Mouse (Mus musculus) erythroblast, embryonic 14.5 days (primary cell): Measurements from ENCODE around the gene Mad1l1. TPM values are rescaled to one million over a fixed set of nuclear protein-coding genes. Genes with fewer than 3 reads are reported as not detected.

Source experiments
- H3K27me3 ChIP-seq: 2 replicates; pipeline ENCODE4 v1.6.1; 2012; ENCODE audit warnings: inconsistent platforms; ENCODE audit not compliant: control insufficient read depth
- H3K36me3 ChIP-seq: 2 replicates; pipeline ENCODE4 v1.6.1; 2012; ENCODE audit warnings: mild to moderate bottlenecking, inconsistent platforms; ENCODE audit not compliant: control insufficient read depth
- H3K4me1 ChIP-seq: 2 replicates; pipeline ENCODE4 v1.6.1; 2012; ENCODE audit warnings: inconsistent platforms; ENCODE audit not compliant: control insufficient read depth
- H3K4me3 ChIP-seq: replicated peaks from 2 replicates; pipeline ENCODE3; 2012; ENCODE audit warnings: moderate library complexity, mild to moderate bottlenecking, inconsistent platforms
- H3K9me3 ChIP-seq: 2 replicates; pipeline ENCODE4 v1.6.1; 2012; ENCODE audit warnings: low read length, inconsistent platforms, mixed read lengths; ENCODE audit not compliant: control insufficient read depth
- GATA1 ChIP-seq: IDR thresholded peaks from 2 replicates; pipeline ENCODE4 v1.6.1; 2012; ENCODE audit warnings: low read length, inconsistent platforms, mixed read lengths
- TAL1 ChIP-seq: IDR thresholded peaks from 3 replicates; pipeline ENCODE4 v1.6.1; 2012; ENCODE audit warnings: low read length, inconsistent platforms, mixed read lengths
- polyA plus RNA-seq: library from polyadenylated mRNA; stranded (reverse); fragments of >175 nt; gene quantifications from 2 replicates; pipeline ENCODE4 v1.2.3, GENCODE M21; 2012

The Mad1l1 gene
- polyA plus RNA-seq, 1 experiment = 2.4 TPM

GRCm38 (mm10) chr5:140061296-140061879 is 260.0 kb downstream of the Mad1l1 start:
- H3K4me1 ChIP-seq = no peaks in the 10 kb centered on the region
- H3K36me3 ChIP-seq = peaks cover 37% of the 10 kb centered on the region
- no peaks in the 10 kb centered on the region for H3K9me3 ChIP-seq
- no peak for TF ChIP-seq GATA1
- TF ChIP-seq TAL1 = no peak
- no peaks in the 10 kb centered on the region for H3K27me3 ChIP-seq
- H3K4me3 ChIP-seq = no peak overlapping the region

DNA sequence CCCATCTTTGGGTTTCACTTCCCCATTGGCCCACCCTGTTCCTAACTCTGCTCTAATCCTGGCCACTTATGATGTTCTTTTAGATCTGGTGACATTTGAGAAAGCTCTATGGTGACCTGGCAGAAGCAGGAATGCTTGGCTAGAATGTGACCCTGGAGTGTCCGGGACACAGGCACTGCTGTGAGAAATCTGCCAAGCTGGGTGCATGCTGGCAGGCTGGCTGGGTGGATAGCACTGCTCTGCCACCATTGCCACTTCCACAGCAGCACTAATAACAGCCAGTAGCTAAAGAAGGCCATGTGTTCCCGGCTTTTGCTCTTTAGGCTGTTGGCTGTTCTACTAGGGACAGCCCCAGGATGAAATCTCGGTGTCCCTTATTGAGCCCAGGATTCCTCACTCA is 265.1 kb downstream of the Mad1l1 start:
- H3K4me1 ChIP-seq = no peaks in the 10 kb centered on the region; the same call in 1 of the 2 replicates

GRCm38 (mm10) chr5:140055431-140055830 is 265.9 kb downstream of the Mad1l1 start:
- H3K27me3 ChIP-seq = no peaks in the 10 kb centered on the region
- TF ChIP-seq GATA1 (no peak), TAL1 (no peak)
- peaks cover 2% of the 10 kb centered on the region; the same call in 1 of the 2 replicates for H3K36me3 ChIP-seq

More for the DNA sequence above, 265.1 kb downstream of the Mad1l1 start:
- TF ChIP-seq TAL1 (no peak), GATA1 (no peak)
- Histone ChIP-seq H3K4me3 (no peak overlapping the region), H3K9me3 (no peaks in the 10 kb centered on the region), H3K27me3 (no peaks in the 10 kb centered on the region), H3K36me3 (peaks cover 4% of the 10 kb centered on the region)

GRCm38 (mm10) chr5:140053626-140054025 is 267.7 kb downstream of the Mad1l1 start:
- Histone ChIP-seq H3K36me3 (peaks cover 2% of the 10 kb centered on the region), H3K4me1 (no peaks in the 10 kb centered on the region; the same call in 1 of the 2 replicates), H3K9me3 (no peaks in the 10 kb centered on the region), H3K4me3 (no peak overlapping the region), H3K27me3 (no peaks in the 10 kb centered on the region)
- TF ChIP-seq GATA1 (no peak), TAL1 (no peak)

More at GRCm38 (mm10) chr5:140055431-140055830, 265.9 kb downstream of the Mad1l1 start:
- Histone ChIP-seq H3K9me3 (no peaks in the 10 kb centered on the region), H3K4me3 (no peak overlapping the region), H3K4me1 (no peaks in the 10 kb centered on the region; the same call in 1 of the 2 replicates)

DNA sequence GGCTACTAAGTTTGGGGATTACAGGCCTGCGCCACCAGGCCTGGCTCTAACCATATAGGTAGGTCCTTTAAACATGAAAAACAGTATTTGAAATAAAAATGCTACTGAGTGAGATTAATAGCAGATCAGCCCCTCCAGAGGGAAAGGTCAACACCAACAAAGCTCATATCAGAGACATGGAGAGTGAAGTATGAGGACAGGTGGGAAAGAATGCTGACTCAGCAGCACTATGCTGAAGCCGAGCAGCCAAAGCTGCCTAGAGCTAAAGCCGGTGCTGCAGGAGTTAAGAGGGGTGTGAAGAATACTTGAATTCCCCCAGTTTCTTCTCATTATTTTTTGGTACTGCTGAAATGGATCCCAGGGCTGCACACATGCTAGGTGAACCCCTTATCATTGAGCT is 268.9 kb downstream of the Mad1l1 start:
- TF ChIP-seq GATA1 (no peak), TAL1 (no peak)
- H3K36me3 ChIP-seq = peaks cover 2% of the 10 kb centered on the region
- no peak overlapping the region for H3K4me3 ChIP-seq
- H3K27me3 ChIP-seq = no peaks in the 10 kb centered on the region
- peaks cover 6% of the 10 kb centered on the region for H3K4me1 ChIP-seq
- no peaks in the 10 kb centered on the region for H3K9me3 ChIP-seq

- Histone ChIP-seq H3K9me3 (no peaks in the 10 kb centered on the region), H3K4me1 (peaks cover 10% of the 10 kb centered on the region), H3K27me3 (no peaks in the 10 kb centered on the region), H3K4me3 (no peak overlapping the region), H3K36me3 (peaks cover 10% of the 10 kb centered on the region)
- TF ChIP-seq GATA1 = no peak
- TF ChIP-seq TAL1 = no peak
Measured at GRCm38 (mm10) chr5:140045453-140045852, 275.9 kb downstream of the Mad1l1 start.

GRCm38 (mm10) chr5:140043002-140043401 is 278.4 kb downstream of the Mad1l1 start:
- Histone ChIP-seq H3K9me3 (no peaks in the 10 kb centered on the region), H3K4me1 (peaks cover 15% of the 10 kb centered on the region), H3K27me3 (no peaks in the 10 kb centered on the region), H3K4me3 (no peak overlapping the region), H3K36me3 (peaks cover 10% of the 10 kb centered on the region)
- TF ChIP-seq GATA1 (no peak), TAL1 (no peak)

- H3K36me3 ChIP-seq = peaks cover 10% of the 10 kb centered on the region
- H3K4me3 ChIP-seq = no peak overlapping the region
- no peak for TF ChIP-seq TAL1
- TF ChIP-seq GATA1 = no peak
- peaks cover 19% of the 10 kb centered on the region for H3K4me1 ChIP-seq
- H3K27me3 ChIP-seq = no peaks in the 10 kb centered on the region
- H3K9me3 ChIP-seq = no peaks in the 10 kb centered on the region
Measured at GRCm38 (mm10) chr5:140042002-140042611, 279.2 kb downstream of the Mad1l1 start.

- TF ChIP-seq TAL1 = no peak
- TF ChIP-seq GATA1 = no peak
- H3K4me1 ChIP-seq = peaks cover 30% of the 10 kb centered on the region
- H3K36me3 ChIP-seq = peaks cover 19% of the 10 kb centered on the region
- H3K27me3 ChIP-seq = no peaks in the 10 kb centered on the region
- H3K4me3 ChIP-seq = no peak overlapping the region
- no peaks in the 10 kb centered on the region for H3K9me3 ChIP-seq
Measured at GRCm38 (mm10) chr5:140041055-140041454, 280.3 kb downstream of the Mad1l1 start.
